27 mouse cellular contexts compared by ENCODE assay signal in the genomic region with DNA sequence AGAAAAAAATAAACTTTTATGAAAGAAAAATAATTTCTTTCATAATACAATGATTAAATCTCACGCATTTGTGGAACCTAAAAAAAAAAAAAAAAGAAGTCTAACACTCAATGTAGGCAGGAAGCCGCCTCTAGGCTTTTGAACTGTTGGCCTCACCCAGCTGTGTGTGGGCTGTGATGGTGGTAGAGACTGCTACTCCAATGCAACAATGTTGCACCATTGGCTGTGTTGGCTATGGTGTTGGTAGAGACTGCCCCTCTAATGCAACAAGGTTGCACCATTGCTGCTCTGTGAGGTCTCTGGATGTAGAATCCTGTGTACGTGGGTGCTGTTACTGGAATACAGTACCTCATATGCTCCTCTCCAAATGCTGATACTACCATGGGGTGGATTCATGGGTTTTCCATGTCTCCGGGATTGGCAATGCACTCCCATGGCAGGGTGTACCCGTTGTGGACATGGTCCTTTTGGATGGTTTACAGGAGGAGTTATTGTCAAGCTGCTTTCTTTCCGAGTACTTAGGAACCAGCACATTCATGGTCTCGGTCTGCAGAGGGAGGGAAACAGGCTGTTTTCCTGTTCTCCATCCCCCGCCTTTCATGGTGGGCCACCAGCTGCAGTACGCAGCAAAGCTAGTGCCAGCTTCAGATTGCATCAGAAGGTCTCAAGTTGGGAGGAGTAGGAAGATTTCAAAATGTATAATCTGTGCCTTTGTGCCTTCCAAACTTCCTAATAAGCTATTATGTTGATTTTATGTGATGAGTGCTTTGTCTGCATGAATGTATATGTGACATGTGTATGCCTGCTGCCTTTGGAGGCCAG.
DNase-seq lines count a peak whose midpoint lies in the region; ATAC-seq and TF ChIP-seq lines count a peak whose summit lies in the region.
"Had no signal": no experiment of that assay in that cellular context is flagged by ENCODE, and none has a peak within 500 bp of the region (broad histone marks: within the 10 kb centered on the region; RNA-seq: fewer than 3 reads in every experiment).

No protein-coding gene starts in this region.

- ATAC-seq in activated CD4-positive, CD25-positive, alpha-beta regulatory T cell, adult 4 months = no peak
- ATAC-seq: forebrain, embryonic 16.5 days; midbrain, embryonic 15.5 days; Patski had no signal

- H3K4me3 ChIP-seq in gastrocnemius, adult 2 months = no peak overlapping the region
- H3K4me3 ChIP-seq in limb, embryonic 10.5 days = no peak overlapping the region
- H3K4me3 ChIP-seq: embryonic facial prominence, embryonic 13.5 days; heart, embryonic 13.5 days; limb, embryonic 12.5 days; liver, embryonic 15.5 days; midbrain, embryonic 10.5 days; midbrain, embryonic 15.5 days; neural tube, embryonic 12.5 days; stomach, embryonic 15.5 days had no signal

- H3K27ac ChIP-seq in gastrocnemius, adult 2 months = peak overlapping the region; percentile 40
- 0 out of 2 replicates have a peak overlapping the region, but pooled peaks have one; percentile 4 for H3K27ac ChIP-seq in limb, embryonic 10.5 days
- H3K27ac ChIP-seq: heart, embryonic 13.5 days; hindbrain, embryonic 14.5 days; limb, embryonic 12.5 days; liver, embryonic 15.5 days; midbrain, embryonic 10.5 days; midbrain, embryonic 15.5 days; neural tube, embryonic 12.5 days; stomach, embryonic 15.5 days had no signal

- peaks cover 47% of the 10 kb centered on the region for H3K4me1 ChIP-seq in limb, embryonic 10.5 days
- H3K4me1 ChIP-seq: heart, embryonic 13.5 days; liver, embryonic 15.5 days; midbrain, embryonic 15.5 days; neural tube, embryonic 12.5 days; stomach, embryonic 15.5 days had no signal

- WGBS in limb, embryonic 10.5 days = 90% methylated on average over 9 of the region's 9 CpGs

- no peaks in the 10 kb centered on the region for H3K9me3 ChIP-seq in limb, embryonic 10.5 days (replicated peaks)
- H3K9me3 ChIP-seq: embryonic facial prominence, embryonic 13.5 days; heart, embryonic 13.5 days; limb, embryonic 12.5 days; liver, embryonic 15.5 days; midbrain, embryonic 10.5 days; midbrain, embryonic 15.5 days; neural tube, embryonic 12.5 days; stomach, embryonic 15.5 days had no signal

- no peaks in the 10 kb centered on the region for H3K36me3 ChIP-seq in limb, embryonic 10.5 days
- H3K36me3 ChIP-seq: embryonic facial prominence, embryonic 13.5 days; G1E; heart, embryonic 13.5 days; limb, embryonic 12.5 days; liver, embryonic 15.5 days; midbrain, embryonic 10.5 days; midbrain, embryonic 15.5 days; neural tube, embryonic 12.5 days; stomach, embryonic 15.5 days had no signal

- DNase-seq in gastrocnemius, adult 2 months = no peak
- DNase-seq in gastrocnemius, postnatal 10 days = no peak
- peak; percentile 40 for DNase-seq in lung, postnatal 10 days
- no peak for DNase-seq in lung, adult 18-20 months
- no peak for DNase-seq in limb, embryonic 10.5 days (ENCODE audit: low spot score)
- DNase-seq in testis, postnatal 14 days (ENCODE audit: low spot score) = peak; percentile 85
- DNase-seq: adrenal gland, postnatal 25 days; cerebellum, adult 18-20 months; cerebellum, postnatal 10 days; gastrocnemius, postnatal 14 days; heart, postnatal 10 days; kidney, adult 9 months; kidney, postnatal 10 days; thymus, postnatal 4 days had no signal

- no peaks in the 10 kb centered on the region for H3K27me3 ChIP-seq in limb, embryonic 10.5 days (ENCODE audit: low read depth, poor library complexity, severe bottlenecking)
- H3K27me3 ChIP-seq: embryonic facial prominence, embryonic 13.5 days; heart, embryonic 13.5 days; limb, embryonic 12.5 days; liver, embryonic 15.5 days; midbrain, embryonic 15.5 days; neural tube, embryonic 12.5 days; stomach, embryonic 15.5 days had no signal

- intact Hi-C loops in gastrocnemius, adult 2 months (cut with DNase I) = no loop called here

- TF ChIP-seq CTCF in gastrocnemius, adult 2 months (IDR thresholded peaks at IDR 0.05) = no peak

Comparison
In these comparisons a context has a peak if more than half of its experiments do, and no peak if none do; other contexts are left out.
1. DNase-seq: peak in lung, postnatal 10 days (single experiment) and testis, postnatal 14 days (single experiment); none in gastrocnemius, adult 2 months (single experiment), gastrocnemius, postnatal 10 days (single experiment), lung, adult 18-20 months (0 of 2) and limb, embryonic 10.5 days (single experiment).